Mouse (Mus musculus): ENCODE measurements around the gene Eef1a2.

DNA sequence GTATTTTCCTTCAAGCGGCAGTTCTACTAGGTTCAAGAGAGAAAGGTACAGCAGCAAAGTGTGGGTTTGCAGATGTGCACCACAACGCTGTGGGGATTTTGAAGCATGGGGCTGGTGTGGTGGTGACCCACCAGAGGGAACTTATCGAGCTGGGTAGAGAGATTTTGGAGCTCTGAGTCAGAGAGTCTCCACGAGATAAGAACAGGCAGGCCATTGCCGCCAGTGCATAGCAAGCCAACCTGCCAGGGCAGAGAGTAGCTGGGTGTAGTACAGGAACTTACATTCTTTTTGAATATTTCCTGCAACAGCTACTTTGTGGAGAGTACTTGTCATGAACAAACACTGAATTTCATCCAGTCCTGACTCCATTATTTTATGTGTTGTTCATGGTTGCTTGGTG is 21.7 kb upstream of the Eef1a2 start:
- TF ChIP-seq POLR2A (IDR thresholded peaks at IDR 0.05; ENCODE audit: control insufficient read depth, low read depth, low read length) (no peak), CTCF (IDR thresholded peaks at IDR 0.05; ENCODE audit: control insufficient read depth, insufficient read depth, insufficient replicate concordance, low read depth, low read length) (no peak)
